Mouse (Mus musculus) ovary, postnatal 10 days (tissue): Measurements from ENCODE around the gene Tmub1.

Experiments
- DNase-seq: peaks from one replicate; pipeline ENCODE4 v3.0.0; 2022; ENCODE audit warnings: low spot score

Tmub1 gene

GRCm38 (mm10) chr5:24453985-24454303 is 6.3 kb upstream of the Tmub1 start:
- DNase-seq: no peak

GRCm38 (mm10) chr5:24453283-24453984 is 5.8 kb upstream of the Tmub1 start:
- DNase-seq: no peak

- peak; percentile 13 for DNase-seq
These were observed 5.1 kb upstream of the Tmub1 start for GRCm38 (mm10) chr5:24452691-24453233.

GRCm38 (mm10) chr5:24452030-24452690 is 4.5 kb upstream of the Tmub1 start, which contains the start of gene Agap3:
Gene Agap3, plus strand, starts transcription at chr5:24452177.
- no peak for DNase-seq

GRCm38 (mm10) chr5:24451264-24452029 is 3.8 kb upstream of the Tmub1 start:
- DNase-seq: peak; percentile 68

GRCm38 (mm10) chr5:24446630-24447029 is 1.0 kb downstream of the Tmub1 start:
- DNase-seq: no peak

GRCm38 (mm10) chr5:24445428-24446080 is 2.1 kb downstream of the Tmub1 start:
- DNase-seq: no peak

- DNase-seq: peak; percentile 87
These were observed 2.8 kb downstream of the Tmub1 start, which contains the start of gene Fastk for GRCm38 (mm10) chr5:24444746-24445427. Gene Fastk, minus strand, starts transcription at chr5:24445287.

GRCm38 (mm10) chr5:24443927-24444326 is 3.7 kb downstream of the Tmub1 start:
- no peak for DNase-seq

- DNase-seq: no peak
These were observed 4.5 kb downstream of the Tmub1 start for GRCm38 (mm10) chr5:24443204-24443603.

- no peak for DNase-seq
These were observed 5.6 kb downstream of the Tmub1 start for GRCm38 (mm10) chr5:24442029-24442428.

- no peak for DNase-seq
These were observed 6.5 kb downstream of the Tmub1 start for GRCm38 (mm10) chr5:24441187-24441586.

- no peak for DNase-seq
These were observed 13.7 kb downstream of the Tmub1 start for GRCm38 (mm10) chr5:24433993-24434392.

- no peak for DNase-seq
These were observed 19.1 kb downstream of the Tmub1 start for GRCm38 (mm10) chr5:24428596-24428995.

GRCm38 (mm10) chr5:24427981-24428402 is 19.7 kb downstream of the Tmub1 start:
- DNase-seq: no peak

GRCm38 (mm10) chr5:24427285-24427633 is 20.4 kb downstream of the Tmub1 start:
- no peak for DNase-seq

GRCm38 (mm10) chr5:24426556-24427284 is 20.9 kb downstream of the Tmub1 start:
- no peak for DNase-seq

GRCm38 (mm10) chr5:24426037-24426432 is 21.6 kb downstream of the Tmub1 start:
- no peak for DNase-seq

- peak; percentile 44 for DNase-seq
These were observed 22.1 kb downstream of the Tmub1 start for GRCm38 (mm10) chr5:24425421-24426036.

GRCm38 (mm10) chr5:24424861-24425411 is 22.7 kb downstream of the Tmub1 start:
- peak; percentile 75 for DNase-seq
